Mouse (Mus musculus) forebrain, embryonic 14.5 days (tissue): ENCODE measurements around the gene Mtus2. TPM values are rescaled to one million over a fixed set of nuclear protein-coding genes. Genes with fewer than 3 reads are reported as not detected.

Experiments used
- ATAC-seq: fragments of 200-750 bp; cut with Nextera tagmentation; 2 replicates; pipeline ENCODE4 v1.8.0; 2017; ENCODE audit warnings: mild to moderate bottlenecking, moderate library complexity
- DNase-seq: peaks from one replicate; pipeline ENCODE4 v3.0.0-alpha.2; 2015; ENCODE audit warnings: low spot score
- H3K27ac ChIP-seq: fragments of 300-500 bp; sonication (generic); 2 replicates; pipeline ENCODE4 v1.5.1; 2014; ENCODE audit warnings: low read depth, mild to moderate bottlenecking, control low read depth, low read length, moderate library complexity
- H3K27me3 ChIP-seq: fragments of 300-500 bp; sonication (generic); replicated peaks from 2 replicates; pipeline ENCODE4 v1.6.1; 2014; ENCODE audit warnings: low read length, control low read depth, mixed read lengths; ENCODE audit not compliant: control insufficient read depth, insufficient read depth
- H3K36me3 ChIP-seq: fragments of 300-500 bp; sonication (generic); 2 replicates; pipeline ENCODE4 v1.6.1; 2014; ENCODE audit warnings: low read length, control low read depth; ENCODE audit not compliant: control insufficient read depth, insufficient read depth
- H3K4me1 ChIP-seq: fragments of 300-500 bp; sonication (generic); 2 replicates; pipeline ENCODE4 v1.6.1; 2014; ENCODE audit warnings: antibody characterized with exemption, low read length, control low read depth; ENCODE audit not compliant: control insufficient read depth, insufficient read depth
- H3K4me2 ChIP-seq: fragments of 300-500 bp; sonication (generic); 2 replicates; pipeline ENCODE4 v1.6.1; 2014; ENCODE audit warnings: mild to moderate bottlenecking, control low read depth, low read length
- H3K4me3 ChIP-seq: fragments of 300-500 bp; sonication (generic); 2 replicates; pipeline ENCODE4 v1.5.1; 2014; ENCODE audit warnings: low read depth, low read length, control low read depth
- H3K9ac ChIP-seq: fragments of 300-500 bp; sonication (generic); 2 replicates; pipeline ENCODE4 v1.6.1; 2014; ENCODE audit warnings: mild to moderate bottlenecking, low read length, control low read depth, moderate library complexity
- H3K9me3 ChIP-seq: fragments of 300-500 bp; sonication (generic); replicated peaks from 2 replicates; pipeline ENCODE4 v1.6.1; 2016; ENCODE audit warnings: low read length, control low read depth, mixed read lengths; ENCODE audit not compliant: control insufficient read depth
- WGBS: fragments of 180-500 bp; shearing (Covaris S2); extraction: QIAGEN DNeasy Blood & Tissue Kit; methylation state at CpG from one replicate; pipeline ENCODE4 v1.1.7; 2014; 5-methylcytosine and 5-hydroxymethylcytosine counted together
- polyA plus RNA-seq: library from polyadenylated mRNA; unstranded; fragments of >200 nt; fragmentation: Nextera tagmentation; extraction: Ambion mirVana; gene quantifications from 2 replicates; pipeline ENCODE4 v1.2.1, GENCODE M21; 2014

The Mtus2 gene
- polyA plus RNA-seq, 1 experiment from 2014 or later: 17.0 TPM

DNA sequence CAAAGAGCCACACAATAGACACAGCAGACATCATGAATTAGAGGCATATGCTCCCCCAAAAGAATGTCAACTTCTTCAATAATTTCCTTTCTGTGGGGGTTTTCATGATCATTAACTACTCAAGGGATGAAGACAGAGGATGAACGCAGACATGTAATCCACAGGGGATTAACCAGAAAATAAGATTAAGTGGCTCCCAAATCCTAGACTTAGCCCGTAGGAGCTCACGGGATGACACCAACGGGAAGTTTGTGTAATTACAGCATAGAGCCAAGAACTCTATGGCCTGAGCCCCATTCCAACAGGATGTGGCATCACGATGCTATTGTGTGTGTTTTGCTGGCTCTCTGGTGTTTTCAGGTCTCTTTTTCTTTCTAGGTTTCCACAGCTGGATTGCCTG lies 12.4 kb downstream of the Mtus2 start:
- Histone ChIP-seq H3K27me3 (no peaks in the 10 kb centered on the region), H3K9ac (no peak overlapping the region), H3K9me3 (no peaks in the 10 kb centered on the region), H3K4me3 (no peak overlapping the region), H3K27ac (no peak overlapping the region), H3K36me3 (no peaks in the 10 kb centered on the region), H3K4me2 (no peak overlapping the region), H3K4me1 (no peaks in the 10 kb centered on the region)
- DNase-seq (no peak), ATAC-seq (no peak)
- WGBS: 88% methylated on average over 5 of the region's 5 CpGs

DNA sequence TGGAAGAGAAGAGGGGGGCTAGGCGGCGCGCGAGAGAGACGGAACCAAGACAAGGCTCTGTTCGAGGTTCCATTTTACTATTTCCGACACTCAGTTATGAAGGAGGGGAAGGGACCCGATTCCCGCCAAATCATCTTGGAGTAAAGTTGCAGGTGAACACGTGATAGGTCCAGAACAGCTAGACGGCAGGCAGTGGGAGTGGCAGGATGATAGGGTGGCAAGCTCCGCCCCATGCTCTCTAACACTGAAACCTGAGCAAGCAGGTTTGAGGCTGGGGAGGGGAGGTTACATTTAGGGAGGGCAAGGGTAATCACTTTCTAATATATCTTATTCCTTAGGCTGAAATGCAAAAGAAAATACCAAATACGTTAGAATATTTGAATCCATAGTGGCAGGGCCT lies 18.9 kb downstream of the Mtus2 start:
- Histone ChIP-seq H3K9me3 (no peaks in the 10 kb centered on the region), H3K4me1 (no peaks in the 10 kb centered on the region), H3K27me3 (no peaks in the 10 kb centered on the region), H3K4me2 (no peak overlapping the region), H3K9ac (no peak overlapping the region), H3K4me3 (no peak overlapping the region), H3K36me3 (no peaks in the 10 kb centered on the region), H3K27ac (no peak overlapping the region)
- WGBS: 69% methylated on average over 13 of the region's 13 CpGs
- ATAC-seq (no peak), DNase-seq (no peak)

DNA sequence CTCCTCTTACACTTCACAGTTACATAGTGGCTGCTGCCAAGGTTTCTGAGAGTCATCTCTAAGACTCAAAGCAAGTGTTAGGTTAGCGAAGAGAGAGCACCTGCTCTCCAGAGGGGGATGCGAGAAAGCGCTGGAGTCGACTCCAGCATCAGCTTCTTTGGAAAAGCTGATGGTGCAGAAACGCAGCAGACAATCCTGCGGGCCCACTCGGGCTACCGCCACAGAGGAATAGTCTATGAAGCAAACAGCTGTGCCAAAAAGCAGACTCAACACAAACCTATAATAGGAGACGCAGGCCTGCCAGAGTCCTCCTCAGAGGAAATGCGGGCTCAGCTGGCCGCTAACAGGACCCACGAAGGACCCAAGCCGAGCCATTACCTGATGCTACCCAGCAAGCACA lies 23.5 kb downstream of the Mtus2 start:
- Histone ChIP-seq H3K4me1 (no peaks in the 10 kb centered on the region), H3K27me3 (no peaks in the 10 kb centered on the region), H3K4me3 (no peak overlapping the region), H3K36me3 (no peaks in the 10 kb centered on the region), H3K9me3 (no peaks in the 10 kb centered on the region), H3K4me2 (no peak overlapping the region), H3K9ac (no peak overlapping the region), H3K27ac (no peak overlapping the region)
- ATAC-seq (no peak), DNase-seq (no peak)
- WGBS: 81% methylated on average over 13 of the region's 13 CpGs

DNA sequence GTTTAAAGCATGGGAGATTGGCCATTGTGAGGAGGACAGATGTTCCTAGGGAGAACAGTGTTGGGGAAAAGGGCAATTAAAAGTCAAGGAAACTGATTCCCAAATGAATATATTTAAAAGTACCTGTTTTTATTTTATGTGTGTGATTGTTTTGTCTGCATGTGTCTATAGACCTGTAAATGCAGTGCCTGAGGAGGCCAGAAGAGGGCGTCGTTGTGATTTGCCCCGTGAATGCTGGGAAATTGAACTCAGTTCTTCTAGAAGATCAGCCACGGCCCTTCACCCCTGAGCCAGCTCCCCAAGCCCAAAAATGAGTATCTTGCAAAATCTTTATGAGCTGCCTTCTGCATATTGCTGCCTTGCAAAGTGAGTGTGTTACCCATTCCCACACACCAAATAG lies 33.2 kb downstream of the Mtus2 start:
- no peaks in the 10 kb centered on the region for H3K36me3 ChIP-seq
- no peak overlapping the region for H3K9ac ChIP-seq
- H3K4me3 ChIP-seq: no peak overlapping the region
- no peak for ATAC-seq
- no peaks in the 10 kb centered on the region for H3K4me1 ChIP-seq
- DNase-seq: no peak
- no peak overlapping the region for H3K4me2 ChIP-seq
- WGBS: 69% methylated on average over 4 of the region's 4 CpGs
- no peaks in the 10 kb centered on the region for H3K27me3 ChIP-seq
- H3K27ac ChIP-seq: no peak overlapping the region
- 0 out of 2 replicates have a peak, but pooled peaks cover 5% of the 10 kb centered on the region for H3K9me3 ChIP-seq

DNA sequence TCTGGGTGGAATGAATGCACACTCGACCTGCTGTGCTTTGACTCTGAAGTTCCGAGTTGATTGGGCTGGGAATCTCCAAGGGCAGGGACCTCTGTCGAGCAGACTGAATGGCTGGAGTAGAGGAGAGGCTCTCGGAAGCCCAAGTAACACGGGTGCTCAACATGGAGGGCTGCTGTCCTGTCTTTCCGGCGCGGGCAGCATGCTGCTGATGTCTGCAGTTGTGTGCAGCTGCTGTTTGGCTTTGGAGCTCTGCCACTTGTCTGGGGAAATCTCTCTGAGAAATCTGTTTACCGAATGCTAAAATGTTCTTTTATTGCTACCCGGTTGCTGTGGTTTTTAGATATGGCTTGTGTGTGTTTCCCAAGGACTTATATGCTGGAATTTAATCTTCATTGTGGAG lies 33.7 kb downstream of the Mtus2 start:
- no peak overlapping the region for H3K27ac ChIP-seq

DNA sequence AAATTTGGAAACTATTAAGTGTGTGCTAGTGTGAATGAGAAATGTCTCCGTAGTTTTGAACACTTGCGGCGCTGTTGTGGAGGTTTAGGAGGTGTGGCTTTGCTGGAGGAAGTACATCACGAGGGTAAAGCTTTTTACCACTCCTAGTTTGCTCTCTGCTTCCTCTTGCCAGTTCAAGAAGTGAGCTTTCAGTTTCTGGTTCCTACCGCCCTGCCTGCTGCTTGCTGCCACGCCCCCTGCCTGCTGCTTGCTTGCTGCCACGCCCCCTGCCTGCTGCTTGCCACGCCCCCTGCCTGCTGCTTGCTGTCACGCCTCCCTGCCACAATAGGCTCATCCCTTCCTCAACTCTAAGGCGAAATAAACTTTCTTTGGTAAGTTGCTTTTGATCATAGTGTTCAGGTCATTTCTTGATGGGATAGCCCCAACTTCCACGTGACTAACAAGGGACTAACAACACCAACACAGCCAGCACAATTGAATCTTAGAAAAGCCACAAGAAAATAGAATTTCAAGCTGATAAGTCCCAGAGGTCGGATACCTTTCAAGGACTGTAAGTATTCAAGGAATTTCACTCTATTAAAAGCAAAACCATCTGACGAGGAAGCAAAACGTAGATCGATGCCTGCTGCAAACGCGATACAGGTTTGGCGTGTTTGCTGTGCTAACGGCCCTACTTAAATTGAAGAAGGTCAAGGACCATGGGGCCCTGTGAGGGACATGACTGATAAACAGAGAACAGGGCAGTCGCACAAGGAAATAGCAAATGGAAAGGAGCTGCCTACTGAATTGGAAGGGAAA lies 35.7 kb downstream of the Mtus2 start:
- Histone ChIP-seq H3K4me2 (no peak overlapping the region), H3K27me3 (no peaks in the 10 kb centered on the region), H3K4me1 (no peaks in the 10 kb centered on the region), H3K9ac (no peak overlapping the region), H3K4me3 (no peak overlapping the region), H3K27ac (no peak overlapping the region), H3K36me3 (no peaks in the 10 kb centered on the region), H3K9me3 (no peaks in the 10 kb centered on the region)
- ATAC-seq (peak; percentile 34; the same call in 1 of the 2 replicates), DNase-seq (peak; percentile 52)
- WGBS: 27% methylated on average over 20 of the region's 20 CpGs

More for the DNA sequence above, 33.7 kb downstream of the Mtus2 start:
- ATAC-seq: no peak
- Histone ChIP-seq H3K4me2 (no peak overlapping the region), H3K36me3 (no peaks in the 10 kb centered on the region), H3K4me3 (no peak overlapping the region), H3K27me3 (no peaks in the 10 kb centered on the region), H3K9ac (no peak overlapping the region), H3K9me3 (0 out of 2 replicates have a peak, but pooled peaks cover 5% of the 10 kb centered on the region), H3K4me1 (no peaks in the 10 kb centered on the region)
- WGBS: 84% methylated on average over 10 of the region's 10 CpGs
- no peak for DNase-seq

DNA sequence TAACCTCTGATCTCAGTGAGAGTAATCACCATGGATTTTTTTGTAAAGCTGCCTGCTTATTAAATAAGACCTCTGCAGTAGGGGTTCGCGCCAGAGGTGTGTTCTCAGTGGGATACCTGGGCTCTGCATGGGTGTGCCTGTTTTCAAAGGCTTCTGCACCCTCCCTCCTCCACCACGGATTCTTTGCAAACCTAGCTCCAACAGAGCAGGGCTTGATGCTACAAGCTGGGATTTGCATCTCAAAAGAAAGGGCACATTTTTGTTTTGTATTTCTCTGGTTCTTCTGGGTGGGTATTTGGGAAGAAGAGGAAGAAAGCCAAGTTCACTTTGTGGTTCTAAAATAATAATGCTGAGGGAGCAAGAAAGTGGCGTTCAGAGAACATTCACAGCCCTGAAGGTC lies 48.1 kb downstream of the Mtus2 start:
- no peak overlapping the region for H3K27ac ChIP-seq
- H3K9ac ChIP-seq: no peak overlapping the region
- no peaks in the 10 kb centered on the region for H3K9me3 ChIP-seq
- H3K4me3 ChIP-seq: no peak overlapping the region
- 18% methylated on average over 4 of the region's 4 CpGs for WGBS
- H3K27me3 ChIP-seq: no peaks in the 10 kb centered on the region
- no peaks in the 10 kb centered on the region for H3K4me1 ChIP-seq
- no peak overlapping the region for H3K4me2 ChIP-seq
- H3K36me3 ChIP-seq: no peaks in the 10 kb centered on the region
- ATAC-seq (no peak), DNase-seq (no peak)

DNA sequence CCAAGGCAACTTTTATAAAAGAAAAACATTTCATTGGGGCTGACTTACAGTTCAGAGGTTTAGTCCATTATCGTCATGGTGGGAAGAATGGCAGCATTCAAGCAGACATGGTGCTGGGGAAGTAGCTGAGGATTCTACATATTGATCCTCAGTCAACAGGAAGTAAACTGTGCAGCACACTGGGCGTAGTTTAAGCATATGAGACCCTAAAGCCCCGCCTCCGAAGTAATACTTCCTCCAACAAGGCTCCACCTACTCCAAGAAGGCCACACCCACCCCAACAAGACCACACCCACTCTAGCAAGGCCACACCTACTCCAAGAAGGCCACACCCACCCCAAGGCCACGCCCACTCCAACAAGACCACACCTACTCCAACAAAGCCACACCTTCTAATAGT lies 55.0 kb downstream of the Mtus2 start:
- Histone ChIP-seq H3K9me3 (no peaks in the 10 kb centered on the region), H3K4me3 (no peak overlapping the region), H3K4me2 (no peak overlapping the region), H3K4me1 (no peaks in the 10 kb centered on the region), H3K9ac (no peak overlapping the region), H3K27me3 (no peaks in the 10 kb centered on the region), H3K36me3 (no peaks in the 10 kb centered on the region), H3K27ac (no peak overlapping the region)
- ATAC-seq (no peak), DNase-seq (no peak)
- WGBS: 77% methylated on average over 5 of the region's 5 CpGs

DNA sequence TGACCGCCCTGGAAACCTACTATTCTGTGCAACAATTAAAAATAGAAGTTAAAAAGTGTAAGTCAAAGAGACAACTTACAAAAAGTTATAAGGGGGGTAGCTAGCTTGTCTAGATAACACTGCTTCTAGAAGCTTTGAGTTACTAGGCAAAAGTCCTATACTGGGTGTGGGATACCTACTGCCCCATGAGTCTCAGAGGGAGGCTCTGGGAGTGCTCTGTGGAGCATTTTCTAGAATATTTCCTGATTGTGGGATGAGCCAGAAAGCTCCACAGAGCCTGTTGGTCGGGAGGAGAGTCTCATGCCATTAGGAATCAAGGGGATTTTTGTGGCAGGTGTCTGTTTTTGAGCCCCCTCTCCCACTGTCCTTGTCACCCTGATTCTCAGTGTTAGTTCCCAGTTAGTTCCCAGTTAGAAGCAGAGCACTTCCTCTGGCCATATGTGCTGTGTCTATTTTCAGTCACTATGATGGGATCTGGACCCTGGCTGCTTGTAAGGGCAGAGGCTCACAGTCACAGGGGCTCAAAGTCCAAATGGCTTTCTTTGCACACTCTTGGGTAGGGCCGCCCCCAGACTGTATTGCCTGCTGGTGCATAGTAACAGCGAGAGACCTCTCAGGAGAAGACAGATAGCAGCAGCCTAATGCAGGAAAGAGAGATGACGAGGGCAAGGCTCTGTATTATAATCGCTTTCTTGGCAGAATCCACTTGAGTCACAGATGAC lies 57.2 kb downstream of the Mtus2 start:
- H3K36me3 ChIP-seq: no peaks in the 10 kb centered on the region
- 83% methylated on average over 6 of the region's 6 CpGs for WGBS
- ATAC-seq: no peak
- DNase-seq: no peak
- H3K27me3 ChIP-seq: no peaks in the 10 kb centered on the region
- H3K9ac ChIP-seq: no peak overlapping the region
- no peak overlapping the region for H3K4me3 ChIP-seq
- H3K27ac ChIP-seq: no peak overlapping the region
- H3K4me1 ChIP-seq: no peaks in the 10 kb centered on the region
- H3K9me3 ChIP-seq: no peaks in the 10 kb centered on the region
- H3K4me2 ChIP-seq: no peak overlapping the region
